Mouse (Mus musculus) liver, adult 2 months (tissue): Measurements from ENCODE around the gene Olfr1282.
"Not testable (repeated sequence)": the region's sequence is repeated elsewhere in the genome, so short reads cannot be mapped to it uniquely, and the experiment has no call there.

Experiments
- CTCF ChIP-seq: fragments of 200-500 bp; IDR thresholded peaks from 2 replicates; pipeline ENCODE4 v1.5.1; 2011; ENCODE audit warnings: low read depth, low read length, control low read depth
- POLR2A ChIP-seq: fragments of 200-500 bp; IDR thresholded peaks from 2 replicates; pipeline ENCODE4 v1.6.1; 2011; ENCODE audit warnings: low read length, control low read depth; ENCODE audit not compliant: insufficient read depth; ENCODE audit errors: extremely low read depth

DNA sequence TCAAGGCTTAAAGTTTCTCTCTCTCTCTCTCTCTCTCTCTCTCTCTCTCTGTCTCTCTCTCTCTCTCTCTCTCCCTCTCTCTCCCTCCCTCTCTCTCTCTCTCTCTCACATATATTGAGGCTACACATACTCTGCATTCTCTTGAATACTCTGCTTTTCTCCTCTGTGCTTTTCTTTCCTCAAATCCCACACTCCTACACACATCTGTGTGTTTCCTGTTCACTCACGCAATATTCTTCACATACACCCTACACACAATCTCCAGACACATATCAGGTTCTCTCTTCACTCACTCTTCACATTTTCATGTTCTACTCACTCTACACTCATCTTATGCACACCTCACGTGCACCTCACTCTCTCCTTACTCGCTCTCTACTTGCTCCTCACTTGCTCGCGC, 2.2 kb downstream of the Olfr1282 start:
- not testable (repeated sequence) for TF ChIP-seq POLR2A, CTCF
